Mouse (Mus musculus): ENCODE data around the gene Pcdh17.

Gene Pcdh17

GRCm38 (mm10) chr14:84477411-84477810, 34.0 kb downstream of the Pcdh17 start:
- no peak for DNase-seq (ENCODE audit: low spot score in 2 of 2)

- no peak for DNase-seq (ENCODE audit: low spot score in 2 of 2)
Measured at GRCm38 (mm10) chr14:84480546-84480945, 37.2 kb downstream of the Pcdh17 start.

GRCm38 (mm10) chr14:84484350-84484749, 41.0 kb downstream of the Pcdh17 start:
- no peak for DNase-seq (ENCODE audit: low spot score in 2 of 2)

- no peak for DNase-seq (ENCODE audit: low spot score in 2 of 2)
Measured at GRCm38 (mm10) chr14:84511010-84511409, 67.6 kb downstream of the Pcdh17 start.

- no peak for DNase-seq (ENCODE audit: low spot score in 2 of 2)
Measured at GRCm38 (mm10) chr14:84532397-84532796, 89.0 kb downstream of the Pcdh17 start.

- DNase-seq (ENCODE audit: low spot score in 2 of 2), result no peak
Measured at GRCm38 (mm10) chr14:84535264-84535663, 91.9 kb downstream of the Pcdh17 start.

GRCm38 (mm10) chr14:84541838-84542237, 98.5 kb downstream of the Pcdh17 start:
- no peak for DNase-seq (ENCODE audit: low spot score in 2 of 2)

- DNase-seq (ENCODE audit: low spot score in 2 of 2), result no peak
Measured at GRCm38 (mm10) chr14:84545968-84546367, 102.6 kb downstream of the Pcdh17 start.

- DNase-seq (ENCODE audit: low spot score in 2 of 2), result no peak
Measured at GRCm38 (mm10) chr14:84547513-84548194, 104.3 kb downstream of the Pcdh17 start.

GRCm38 (mm10) chr14:84551546-84551945, 108.2 kb downstream of the Pcdh17 start:
- DNase-seq (ENCODE audit: low spot score in 2 of 2), result no peak

GRCm38 (mm10) chr14:84571071-84571470, 127.7 kb downstream of the Pcdh17 start:
- DNase-seq (ENCODE audit: low spot score in 2 of 2), result no peak

All from natural killer cell, adult 2 months (primary cell).